Mouse (Mus musculus) E14TG2a.4 (cell line): ENCODE measurements at regions not wholly inside any gene's neighbourhood (a gene's known extent, or its start where the extent isn't known, plus 50 kb on each side); places are given as distances from the start of the nearest gene placed in this dataset.

Experiments
- H3K27me3 ChIP-seq: 2 replicates; pipeline ENCODE4 v1.6.1; 2014; ENCODE audit warnings: low read length, control low read depth; ENCODE audit not compliant: insufficient read depth
- H3K36me3 ChIP-seq: 2 replicates; pipeline ENCODE4 v1.6.1; 2014; ENCODE audit warnings: low read length, control low read depth; ENCODE audit not compliant: insufficient read depth
- H3K4me1 ChIP-seq: replicated peaks from 2 replicates; pipeline ENCODE4 v1.6.1; 2014; ENCODE audit warnings: low read depth, low read length, control low read depth
- H3K4me3 ChIP-seq: replicated peaks from 2 replicates; pipeline ENCODE4 v1.5.1; 2014; ENCODE audit warnings: mild to moderate bottlenecking, low read length
- H3K9me3 ChIP-seq: 2 replicates; pipeline ENCODE4 v1.6.1; 2014; ENCODE audit warnings: low read length, control low read depth
- CTCF ChIP-seq: conservative IDR thresholded peaks from 2 replicates; pipeline ENCODE4 v1.5.1; 2014; ENCODE audit warnings: low read length
- NANOG ChIP-seq: IDR thresholded peaks from 2 replicates; pipeline ENCODE4 v1.6.1; 2014; ENCODE audit warnings: borderline replicate concordance, low read length, mixed read lengths
- POU5F1 ChIP-seq: IDR thresholded peaks from 2 replicates; pipeline ENCODE4 v1.6.1; 2014; ENCODE audit warnings: low read length, borderline replicate concordance

DNA sequence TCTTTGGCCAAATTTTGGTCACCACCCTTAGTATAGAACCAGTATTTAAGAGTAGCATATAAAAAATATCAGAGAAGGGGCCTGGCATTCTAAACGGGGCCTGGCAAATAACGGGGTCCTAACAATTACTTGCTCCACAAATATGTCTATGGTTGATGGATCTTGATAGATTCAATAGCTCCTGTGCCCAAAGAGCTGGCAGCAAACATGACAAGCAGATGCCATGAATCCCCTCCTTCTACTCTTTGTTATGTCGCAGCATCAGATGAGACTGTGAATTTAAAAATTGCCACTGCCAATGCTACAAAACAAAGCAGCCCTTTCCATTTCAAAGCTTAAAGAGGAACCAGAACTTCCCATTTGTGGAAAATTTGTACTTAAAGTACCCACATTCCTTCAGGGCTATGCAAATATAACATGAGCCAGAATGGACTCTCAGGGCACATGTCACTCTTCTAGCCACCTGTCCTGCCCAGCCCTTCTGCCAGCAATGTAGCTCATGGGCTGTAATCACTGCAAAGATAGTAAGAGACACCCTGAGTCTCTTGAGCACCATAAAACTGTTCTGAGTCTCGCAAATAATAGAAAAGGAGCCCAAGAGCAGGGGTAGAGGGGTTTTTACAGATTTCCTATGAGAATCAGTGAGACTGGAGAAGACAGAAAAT is 342.4 kb upstream of the Kirrel3 start:
- Histone ChIP-seq H3K27me3 (no peaks in the 10 kb centered on the region), H3K4me3 (no peak overlapping the region), H3K4me1 (no peaks in the 10 kb centered on the region), H3K9me3 (no peaks in the 10 kb centered on the region), H3K36me3 (no peaks in the 10 kb centered on the region)
- no peak for TF ChIP-seq CTCF

GRCm38 (mm10) chr9:34155240-34156019 is 330.3 kb upstream of the Kirrel3 start:
- Histone ChIP-seq H3K36me3 (no peaks in the 10 kb centered on the region), H3K9me3 (no peaks in the 10 kb centered on the region), H3K4me1 (no peaks in the 10 kb centered on the region), H3K27me3 (no peaks in the 10 kb centered on the region), H3K4me3 (no peak overlapping the region)
- TF ChIP-seq NANOG (no peak), CTCF (no peak), POU5F1 (no peak)

- Histone ChIP-seq H3K27me3 (no peaks in the 10 kb centered on the region), H3K36me3 (no peaks in the 10 kb centered on the region), H3K4me3 (no peak overlapping the region), H3K9me3 (no peaks in the 10 kb centered on the region), H3K4me1 (no peaks in the 10 kb centered on the region)
- TF ChIP-seq POU5F1 (no peak), NANOG (no peak), CTCF (no peak)
Measured at GRCm38 (mm10) chr9:34156581-34156980, 329.1 kb upstream of the Kirrel3 start.

GRCm38 (mm10) chr9:34161119-34161518 is 324.6 kb upstream of the Kirrel3 start:
- TF ChIP-seq CTCF (no peak), NANOG (no peak), POU5F1 (no peak)
- no peaks in the 10 kb centered on the region for H3K9me3 ChIP-seq
- no peaks in the 10 kb centered on the region for H3K4me1 ChIP-seq
- H3K36me3 ChIP-seq = no peaks in the 10 kb centered on the region
- H3K27me3 ChIP-seq = no peaks in the 10 kb centered on the region
- no peak overlapping the region for H3K4me3 ChIP-seq

DNA sequence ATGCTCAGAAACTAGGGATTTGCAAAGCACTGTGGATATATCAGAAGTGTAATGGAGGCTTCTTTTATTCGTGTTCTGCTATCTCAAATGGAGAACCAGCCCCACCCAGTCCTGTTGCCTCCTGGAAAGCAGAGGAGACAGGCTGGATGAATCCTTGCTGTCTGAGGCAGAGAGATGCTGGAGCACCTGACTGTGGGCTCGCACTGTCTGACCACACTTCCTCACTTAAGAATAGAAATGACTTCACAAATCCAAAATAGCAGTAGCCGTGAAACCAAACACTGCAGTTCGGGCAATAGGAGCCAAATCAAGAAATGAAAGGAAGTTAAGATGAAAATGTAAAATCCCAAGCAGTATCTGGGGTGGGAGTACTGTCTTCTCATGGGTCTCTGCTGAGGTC is 299.4 kb upstream of the Kirrel3 start:
- H3K9me3 ChIP-seq = no peaks in the 10 kb centered on the region
- TF ChIP-seq CTCF (no peak), POU5F1 (no peak), NANOG (no peak)
- no peak overlapping the region for H3K4me3 ChIP-seq
- H3K4me1 ChIP-seq = no peaks in the 10 kb centered on the region
- H3K36me3 ChIP-seq = no peaks in the 10 kb centered on the region
- H3K27me3 ChIP-seq = no peaks in the 10 kb centered on the region

- Histone ChIP-seq H3K36me3 (no peaks in the 10 kb centered on the region), H3K4me1 (no peaks in the 10 kb centered on the region), H3K9me3 (no peaks in the 10 kb centered on the region), H3K27me3 (no peaks in the 10 kb centered on the region), H3K4me3 (no peak overlapping the region)
- no peak for TF ChIP-seq POU5F1
- TF ChIP-seq NANOG = no peak
- TF ChIP-seq CTCF = no peak
Measured at GRCm38 (mm10) chr9:34192542-34192941, 293.2 kb upstream of the Kirrel3 start.

DNA sequence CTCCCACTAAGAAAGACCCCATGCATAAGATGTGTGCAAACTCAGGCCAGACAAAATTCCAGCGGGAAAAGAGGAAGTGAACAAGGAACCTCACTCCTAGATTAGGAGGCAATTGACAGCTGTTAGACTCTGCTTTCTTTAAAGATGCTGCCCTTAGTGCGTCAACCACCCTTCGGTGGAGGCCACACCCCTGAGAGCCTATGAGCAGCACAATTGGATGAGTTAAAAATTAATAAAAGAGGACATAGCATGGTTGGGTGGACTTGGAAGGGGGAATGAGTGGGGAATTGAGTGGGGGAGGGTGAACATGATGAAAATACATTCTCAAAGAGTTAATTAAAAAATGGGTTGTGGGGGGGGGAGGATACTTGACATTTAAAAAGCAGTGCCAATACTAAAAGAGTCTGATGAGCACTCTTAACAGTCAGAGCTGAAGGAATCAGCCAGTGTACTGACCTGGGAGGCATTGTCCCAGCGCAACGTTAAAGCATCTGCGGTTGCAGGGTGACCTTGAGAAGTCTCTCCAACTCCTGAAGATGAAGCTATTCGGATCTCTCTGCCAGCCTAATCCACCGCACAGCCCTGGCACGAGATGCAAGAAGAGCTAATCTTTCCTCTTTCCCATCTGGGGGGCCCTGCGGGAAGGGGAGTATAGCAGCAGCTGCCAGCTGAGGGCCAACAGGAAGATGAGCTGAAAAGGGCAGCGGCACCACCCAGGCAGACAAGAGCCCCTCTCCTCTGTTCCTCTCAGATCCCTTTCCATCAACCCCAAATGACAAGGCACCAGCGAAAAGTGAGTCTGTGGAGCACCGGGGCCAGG is 283.4 kb upstream of the Kirrel3 start:
- no peak for TF ChIP-seq POU5F1
- no peak for TF ChIP-seq CTCF
- TF ChIP-seq NANOG = no peak
- Histone ChIP-seq H3K36me3 (no peaks in the 10 kb centered on the region), H3K4me1 (peaks cover 5% of the 10 kb centered on the region; the same call in 1 of the 2 replicates), H3K9me3 (no peaks in the 10 kb centered on the region), H3K4me3 (peak overlapping the region; percentile 61), H3K27me3 (peaks cover 15% of the 10 kb centered on the region; the same call in 1 of the 2 replicates)

- Histone ChIP-seq H3K27me3 (peaks cover 15% of the 10 kb centered on the region; the same call in 1 of the 2 replicates), H3K9me3 (no peaks in the 10 kb centered on the region), H3K36me3 (no peaks in the 10 kb centered on the region), H3K4me1 (peaks cover 5% of the 10 kb centered on the region; the same call in 1 of the 2 replicates), H3K4me3 (peak overlapping the region; percentile 61)
- no peak for TF ChIP-seq NANOG
- no peak for TF ChIP-seq CTCF
- TF ChIP-seq POU5F1 = no peak
Measured at GRCm38 (mm10) chr9:34202942-34203551, 282.6 kb upstream of the Kirrel3 start.
